Mouse (Mus musculus) T-helper 17 cell (primary cell): Measurements from ENCODE around the gene Tmem179.

Source experiments
- in situ Hi-C, 2 experiments: fragments of 300-600 bp; cut with MboI, MseI; formaldehyde crosslinking; loops; 1 replicate in 1 of 2; 2 replicates in 1 of 2; pipeline ENCODE4 v1.15.1; 2025; ENCODE audit warnings: high pct_unique_total_duplicates in 2 of 2

Tmem179 gene

DNA sequence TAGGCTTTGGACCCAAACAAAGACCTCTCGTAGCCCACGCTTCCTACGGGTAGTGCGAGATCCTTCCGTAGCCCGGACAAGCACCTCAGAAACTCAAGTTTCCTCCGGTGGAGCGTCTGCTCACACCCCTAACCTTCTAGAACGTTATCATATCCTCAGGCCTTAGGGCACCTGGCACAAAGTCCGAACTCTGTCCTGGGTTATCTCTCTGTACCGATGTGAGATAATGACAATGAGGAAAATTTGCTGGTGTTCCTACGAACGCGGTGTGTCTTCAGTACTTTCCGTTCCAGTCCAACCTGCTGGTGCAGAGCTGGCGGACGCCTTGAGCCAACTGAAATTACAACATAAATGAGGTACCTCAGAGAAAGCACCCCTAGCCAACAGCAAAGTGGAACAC is 50.6 kb downstream of the Tmem179 start:
- in situ Hi-C loops: no loop called here

DNA sequence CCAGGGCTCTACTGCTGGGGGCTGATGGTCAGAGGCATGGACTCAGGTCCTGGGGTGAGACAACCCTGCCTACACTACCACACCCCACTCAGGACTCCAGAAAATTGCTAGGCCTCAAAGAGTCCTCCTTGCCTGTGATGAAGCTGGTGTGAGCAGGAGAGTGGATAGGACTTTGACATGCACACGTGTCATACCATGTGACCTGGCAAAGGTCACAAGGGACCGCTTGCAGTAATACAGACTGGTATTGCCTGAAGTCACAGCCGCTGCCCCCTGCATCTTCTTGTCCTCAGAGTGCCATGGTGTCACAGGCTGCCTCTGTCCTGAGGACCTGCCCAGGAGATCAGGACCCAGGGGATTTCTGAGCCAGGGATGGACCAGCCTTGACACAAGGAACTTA is 52.0 kb downstream of the Tmem179 start:
- in situ Hi-C loops: loop anchor here in 1 of 2 experiments (5.0 kb wide), 1 partner anchor 317 kb away; the partner anchor contains the start of gene Kif26a

DNA sequence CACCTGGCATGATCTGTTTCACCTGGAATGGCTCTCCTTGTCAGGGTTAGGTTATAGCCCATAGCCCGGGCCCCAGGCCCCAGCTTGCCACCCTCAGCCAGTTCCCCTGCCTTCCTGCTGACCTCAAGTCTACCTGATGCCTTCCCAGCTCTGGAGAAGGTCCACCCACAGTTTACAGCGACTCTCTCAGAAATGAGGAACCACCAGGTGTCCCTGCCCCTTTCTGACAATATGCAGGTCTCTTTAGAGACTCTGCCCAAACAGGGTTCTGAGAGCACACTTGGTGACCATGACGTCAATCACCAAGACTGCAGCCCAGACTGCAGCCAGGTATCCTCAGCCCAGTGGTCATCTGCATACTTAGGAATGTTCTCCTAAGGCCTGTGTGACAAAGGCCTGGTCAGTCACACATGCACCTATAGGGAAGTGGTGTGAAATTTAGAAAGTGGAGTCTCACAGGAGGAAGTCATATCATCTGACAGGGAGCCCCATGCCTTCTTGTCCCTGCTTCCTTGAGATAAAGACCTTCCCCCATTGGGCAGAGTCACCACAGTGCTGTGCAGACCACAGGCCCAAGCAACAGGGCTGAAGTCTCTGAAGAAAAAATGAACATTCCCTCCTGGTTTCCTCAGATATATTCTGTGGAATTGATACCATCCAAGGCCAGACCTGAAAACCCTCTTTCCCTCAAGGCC is 52.6 kb downstream of the Tmem179 start:
- in situ Hi-C loops: loop anchor here in 1 of 2 experiments (5.0 kb wide), 1 partner anchor 317 kb away; the partner anchor contains the start of gene Kif26a

DNA sequence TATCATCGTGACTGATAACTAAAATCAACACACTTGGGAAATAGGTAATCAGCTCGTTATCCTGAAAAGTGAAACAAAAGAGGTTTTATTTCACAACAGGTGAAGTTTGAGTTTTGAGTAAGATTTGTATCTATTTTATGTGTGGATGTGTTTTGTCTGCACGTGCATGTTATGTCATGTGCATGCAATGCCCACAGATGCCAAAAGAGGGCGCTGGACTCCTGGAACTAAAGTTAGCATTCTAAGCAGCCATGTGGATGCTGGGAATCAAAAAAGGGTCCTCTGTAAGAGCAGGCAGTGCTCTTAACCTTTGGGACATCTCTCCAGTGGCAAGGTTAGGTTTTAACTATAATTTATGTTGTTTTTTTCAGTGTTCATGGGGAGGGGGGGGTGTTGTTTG is 53.3 kb downstream of the Tmem179 start:
- in situ Hi-C loops: loop anchor here in 1 of 2 experiments (5.0 kb wide), 1 partner anchor 316 kb away; the partner anchor contains the start of gene Kif26a

DNA sequence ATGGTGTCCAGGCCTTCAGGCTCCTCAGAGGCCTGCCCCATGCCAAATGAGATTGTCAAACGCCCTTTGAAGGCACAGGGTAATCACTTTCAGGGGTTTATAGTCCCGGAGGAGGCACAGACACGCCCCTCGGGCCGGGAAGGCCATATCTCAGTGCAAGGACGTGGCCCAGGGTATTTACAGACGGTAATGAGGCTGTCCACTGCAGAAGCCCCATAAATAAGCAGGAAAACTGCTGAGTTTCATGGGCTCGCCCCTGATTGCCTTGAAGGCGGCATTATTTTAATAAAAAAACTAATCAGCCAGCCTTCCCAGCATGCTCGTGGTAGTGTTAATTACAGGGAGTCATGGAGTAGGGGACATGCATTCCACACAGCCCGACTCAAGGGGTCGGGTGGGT is 54.1 kb downstream of the Tmem179 start:
- in situ Hi-C loops: loop anchor here in 1 of 2 experiments (5.0 kb wide), 1 partner anchor 315 kb away; the partner anchor contains the start of gene Kif26a

DNA sequence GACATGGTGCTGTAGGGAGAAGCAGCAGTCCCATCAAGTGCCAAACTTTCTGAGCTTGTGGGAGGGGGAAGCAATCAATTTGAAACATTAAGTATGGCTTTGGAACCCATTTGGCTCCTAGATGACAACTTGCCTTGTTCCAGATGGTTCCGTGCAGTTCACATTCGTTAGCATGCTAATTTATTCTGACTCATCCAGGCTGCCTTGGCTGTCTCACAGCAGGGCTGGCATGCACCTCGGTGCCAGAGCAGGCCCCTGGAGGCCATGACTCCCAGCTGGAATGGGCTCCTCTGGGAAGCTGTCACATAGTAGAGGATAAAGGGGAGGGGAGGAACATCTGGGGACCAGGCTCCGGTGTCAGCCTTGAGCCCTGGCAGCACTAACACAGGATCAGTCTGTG is 58.7 kb downstream of the Tmem179 start:
- in situ Hi-C loops: no loop called here

DNA sequence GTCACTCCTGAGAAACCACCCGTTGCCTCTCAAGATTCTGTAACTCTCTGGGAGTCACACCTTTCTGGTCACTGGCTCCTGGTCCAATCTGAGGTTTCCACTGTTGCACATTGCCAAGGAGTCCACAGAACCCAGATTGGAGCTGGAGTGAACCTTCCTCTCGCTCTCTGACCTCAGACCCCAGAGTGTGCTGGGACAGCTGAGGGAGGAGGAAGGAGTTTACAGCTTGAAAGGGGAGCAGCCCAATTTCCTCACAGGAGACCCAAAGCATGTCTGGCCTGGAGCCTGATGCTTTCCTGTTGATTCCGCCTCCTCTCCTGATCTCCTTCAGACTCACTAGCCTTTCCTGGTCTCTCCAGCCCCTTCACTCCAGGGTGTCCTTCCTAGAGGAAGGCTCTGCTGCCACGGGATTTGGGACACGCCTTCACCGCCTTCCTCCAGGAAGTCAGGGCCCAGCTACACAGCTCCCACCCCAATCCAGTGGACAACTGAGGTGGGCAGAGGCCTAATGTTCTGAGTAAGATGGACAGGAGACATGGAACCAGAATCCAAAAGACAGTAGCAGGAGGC is 60.3 kb downstream of the Tmem179 start:
- in situ Hi-C loops: no loop called here

DNA sequence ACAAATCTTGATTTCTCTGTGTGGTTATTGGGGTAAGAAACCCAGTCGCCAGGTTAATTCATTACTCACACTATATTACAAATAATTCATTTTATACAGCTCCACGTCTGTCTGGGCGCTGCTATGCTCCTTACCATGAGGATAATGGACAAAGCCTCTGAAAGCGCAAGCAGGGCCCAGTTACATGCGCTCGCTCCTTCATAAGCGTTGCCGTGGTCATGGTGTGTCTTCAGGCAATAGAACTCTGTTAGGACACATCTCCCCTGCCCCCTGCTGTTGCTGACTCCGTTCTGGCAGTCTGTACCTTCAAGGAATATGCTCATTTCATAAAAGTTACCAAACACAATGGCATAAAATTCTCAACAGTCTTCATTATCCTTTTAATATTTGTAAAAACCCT is 64.7 kb downstream of the Tmem179 start:
- in situ Hi-C loops: no loop called here

DNA sequence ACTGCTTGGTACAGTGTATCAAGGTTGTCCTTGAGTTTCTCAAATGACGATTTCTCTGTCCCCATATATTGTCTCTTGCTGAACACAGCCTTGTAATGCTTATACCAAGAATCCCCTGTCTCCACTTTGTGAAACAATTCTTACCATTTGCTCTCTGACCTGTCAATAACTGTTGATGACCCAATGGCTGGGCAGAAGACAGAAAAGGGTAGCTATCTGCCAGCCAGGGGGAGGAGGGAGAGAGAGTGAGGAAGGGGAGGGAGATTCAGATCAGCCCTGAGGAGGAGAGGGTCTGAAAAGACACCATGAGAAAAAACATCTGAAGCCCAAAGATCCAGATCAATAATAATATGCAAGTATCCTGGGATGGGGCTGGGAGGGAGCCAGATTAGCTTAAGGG is 65.2 kb downstream of the Tmem179 start:
- in situ Hi-C loops: no loop called here

DNA sequence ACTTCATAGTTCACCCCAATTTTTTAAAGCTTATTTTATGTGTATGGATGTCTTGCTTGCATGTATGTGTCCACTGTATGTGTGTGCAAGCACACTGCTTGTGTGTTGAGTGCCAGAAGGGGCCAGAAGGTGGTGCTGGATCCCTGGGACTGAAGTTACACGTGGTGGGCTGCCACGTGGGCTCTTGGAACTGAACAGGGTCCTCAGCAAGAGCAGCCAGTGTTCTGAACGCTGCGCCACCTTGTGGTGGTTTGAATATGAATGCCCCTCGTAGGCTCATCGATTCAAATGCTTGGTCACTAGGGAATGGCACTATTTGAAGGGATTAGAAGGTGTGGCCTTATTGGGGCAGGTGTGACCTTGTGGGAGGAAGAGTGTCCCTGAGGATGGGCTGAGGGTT is 65.7 kb downstream of the Tmem179 start:
- in situ Hi-C loops: no loop called here
